Mouse (Mus musculus) layer of hippocampus, adult 6 months (tissue): ENCODE data around the gene Gpd1. TPM values are rescaled to one million over a fixed set of nuclear protein-coding genes. Genes with fewer than 3 reads are reported as not detected.

Experiments used
- long read RNA-seq, 2 experiments: library from polyadenylated mRNA; unstranded; transcript quantifications; one replicate each; pipeline ENCODE4 v2.0.0; 2019 to 2020
- polyA plus RNA-seq: library from polyadenylated mRNA; unstranded; fragments of <200 nt; fragmentation: Nextera tagmentation; gene quantifications from 2 replicates; pipeline ENCODE4 v1.2.3, GENCODE M21; 2021

The Gpd1 gene
- 22.7 and 26.8 TPM in 2 replicates for polyA plus RNA-seq
- long read RNA-seq, experiment 1, transcript Gpd1-201 (8 exons, 2,861 nt), result major isoform, 28 of 49 reads
- long read RNA-seq, experiment 1, partial matches to known transcripts, result 21 of 49 reads
- long read RNA-seq, experiment 1, other reads (novel, unspliced or antisense), result 0 of 49 reads
- long read RNA-seq, experiment 2, transcript Gpd1-201 (8 exons, 2,861 nt), result major isoform, 152 of 201 reads
- long read RNA-seq, experiment 2, partial matches to known transcripts, result 40 of 201 reads
- long read RNA-seq, experiment 2, other reads (novel, unspliced or antisense), result 9 of 201 reads

GRCm38 (mm10) chr15:99717386-99718334 is at the start of gene Gpd1:
Gene Gpd1, plus strand, starts transcription at chr15:99717515.

GRCm38 (mm10) chr15:99670154-99670821 is 47.0 kb upstream of the Gpd1 start, which contains the start of gene Asic1:
Gene Asic1, plus strand, starts transcription at chr15:99670368.

GRCm38 (mm10) chr15:99701999-99702900 is 15.1 kb upstream of the Gpd1 start, which contains the start of gene Smarcd1:
Gene Smarcd1, plus strand, starts transcription at chr15:99702129.

GRCm38 (mm10) chr15:99705440-99706048 is 11.8 kb upstream of the Gpd1 start, which contains the start of gene Gm17349:
Gene Gm17349, minus strand, starts transcription at chr15:99705490.

GRCm38 (mm10) chr15:99725341-99726155 is 8.2 kb downstream of the Gpd1 start, which contains the start of gene Cox14:
Gene Cox14, plus strand, starts transcription at chr15:99725618.

GRCm38 (mm10) chr15:99772881-99772924 is 55.4 kb downstream of the Gpd1 start, which contains the start of gene Cers5:
Gene Cers5, minus strand, starts transcription at chr15:99772885.

Other genes with a start within 250 kb of the Gpd1 start
- gene Bcdin3d, start 242.8 kb upstream of the Gpd1 start, polyA plus RNA-seq, result 7.6 and 7.8 TPM in 2 replicates
- gene Faim2, start 189.3 kb upstream of the Gpd1 start, polyA plus RNA-seq, result 208 and 215 TPM in 2 replicates
- 0.16 TPM in 1 of 2 replicates, not detected in the other for gene Aqp2, start 138.5 kb upstream of the Gpd1 start, polyA plus RNA-seq
- 0.16 TPM in 1 of 2 replicates, not detected in the other for gene Aqp5, start 126.7 kb upstream of the Gpd1 start, polyA plus RNA-seq
- gene Aqp6, start 116.1 kb upstream of the Gpd1 start, polyA plus RNA-seq, result not detected in 2 replicates
- 3.0 and 3.2 TPM in 2 replicates for gene Racgap1, start 65.9 kb upstream of the Gpd1 start, polyA plus RNA-seq
- gene Asic1, start 47.1 kb upstream of the Gpd1 start, polyA plus RNA-seq, result 2.1 and 2.2 TPM in 2 replicates
- 35.8 and 41.4 TPM in 2 replicates for gene Smarcd1, start 15.4 kb upstream of the Gpd1 start, polyA plus RNA-seq
- gene Gm17349, start 12.0 kb upstream of the Gpd1 start, polyA plus RNA-seq, result not detected in 2 replicates
- gene Cox14, start 8.1 kb downstream of the Gpd1 start, polyA plus RNA-seq, result 457 and 492 TPM in 2 replicates
- gene Cers5, start 55.4 kb downstream of the Gpd1 start, polyA plus RNA-seq, result 40.2 and 41.1 TPM in 2 replicates
- gene Lima1, start 157.9 kb downstream of the Gpd1 start, polyA plus RNA-seq, result 2.1 and 2.4 TPM in 2 replicates
- 0.03 and 0.04 TPM in 2 replicates for gene Fam186a, start 249.5 kb downstream of the Gpd1 start, polyA plus RNA-seq